Mouse (Mus musculus) T-helper 17 cell (primary cell): ENCODE data around the gene 9230104L09Rik.

ENCODE experiments used
- in situ Hi-C, 2 experiments: fragments of 300-600 bp; cut with MboI, MseI; formaldehyde crosslinking; loops; 1 replicate in 1 of 2; 2 replicates in 1 of 2; pipeline ENCODE4 v1.15.1; 2025; ENCODE audit warnings: high pct_unique_total_duplicates in 2 of 2

Gene 9230104L09Rik

GRCm38 (mm10) chr2:148860993-148861392, 3.8 kb downstream of the 9230104L09Rik start:
- in situ Hi-C loops, result loop anchor here in 1 of 2 experiments (25.0 kb wide), 2 partner anchors 1451 to 1701 kb away; partner anchors contain the start of genes Cst7 and Gm10130

GRCm38 (mm10) chr2:148857506-148857905, 7.3 kb downstream of the 9230104L09Rik start:
- in situ Hi-C loops, result loop anchor here in 1 of 2 experiments (25.0 kb wide), 2 partner anchors 1455 to 1705 kb away; partner anchors contain the start of genes Cst7 and Gm10130

- in situ Hi-C loops, result loop anchor here in 1 of 2 experiments (25.0 kb wide), 2 partner anchors 1455 to 1705 kb away; partner anchors contain the start of genes Cst7 and Gm10130
Observed at GRCm38 (mm10) chr2:148856630-148857400, 8.0 kb downstream of the 9230104L09Rik start.

- in situ Hi-C loops, result loop anchor here in 1 of 2 experiments (5.0 to 25.0 kb wide), 3 partner anchors 51 to 1711 kb away; partner anchors contain the start of genes Cst7 and Gm10130
Observed at GRCm38 (mm10) chr2:148851116-148851906, 13.5 kb downstream of the 9230104L09Rik start.

GRCm38 (mm10) chr2:148839224-148839623, 25.6 kb downstream of the 9230104L09Rik start:
- in situ Hi-C loops, result no loop called here

GRCm38 (mm10) chr2:148838075-148838777, 26.6 kb downstream of the 9230104L09Rik start:
- in situ Hi-C loops, result no loop called here

GRCm38 (mm10) chr2:148834912-148835311, 29.9 kb downstream of the 9230104L09Rik start, which contains the start of gene Cst9:
TSS of gene Cst9 (plus strand) at chr2:148835147.
- in situ Hi-C loops, result no loop called here

GRCm38 (mm10) chr2:148825986-148826385, 38.9 kb downstream of the 9230104L09Rik start:
- in situ Hi-C loops, result no loop called here

- in situ Hi-C loops, result no loop called here
Observed at GRCm38 (mm10) chr2:148819909-148820308, 44.9 kb downstream of the 9230104L09Rik start, which contains the start of gene Cst13. TSS of gene Cst13 (plus strand) at chr2:148820081.

GRCm38 (mm10) chr2:148806696-148807095, 58.1 kb downstream of the 9230104L09Rik start:
- in situ Hi-C loops, result no loop called here

- in situ Hi-C loops, result no loop called here
Observed at GRCm38 (mm10) chr2:148801491-148801921, 63.3 kb downstream of the 9230104L09Rik start.

- in situ Hi-C loops, result no loop called here
Observed at GRCm38 (mm10) chr2:148798485-148798884, 66.4 kb downstream of the 9230104L09Rik start, which contains the start of gene Cst8. TSS of gene Cst8 (plus strand) at chr2:148798785.
